Mouse (Mus musculus) cerebellum, adult 2 months (tissue): ENCODE results near the gene Fxyd6.

ENCODE experiments used
- CTCF ChIP-seq: fragments of 200-500 bp; IDR thresholded peaks from 2 replicates; pipeline ENCODE4 v1.5.1; 2011; ENCODE audit warnings: low read depth, mild to moderate bottlenecking, control low read depth, low read length, moderate library complexity, borderline replicate concordance; ENCODE audit not compliant: insufficient read depth
- POLR2A ChIP-seq: fragments of 200-500 bp; IDR thresholded peaks from 2 replicates; pipeline ENCODE4 v1.6.1; 2011; ENCODE audit warnings: low read length, control low read depth, borderline replicate concordance; ENCODE audit not compliant: insufficient read depth

- TF ChIP-seq POLR2A (no peak), CTCF (no peak)
Observed at GRCm38 (mm10) chr9:45395796-45396195, 25.8 kb downstream of the Fxyd6 start.
